Comparison of ENCODE assay signal across 8 mouse cellular contexts in the genomic region with DNA sequence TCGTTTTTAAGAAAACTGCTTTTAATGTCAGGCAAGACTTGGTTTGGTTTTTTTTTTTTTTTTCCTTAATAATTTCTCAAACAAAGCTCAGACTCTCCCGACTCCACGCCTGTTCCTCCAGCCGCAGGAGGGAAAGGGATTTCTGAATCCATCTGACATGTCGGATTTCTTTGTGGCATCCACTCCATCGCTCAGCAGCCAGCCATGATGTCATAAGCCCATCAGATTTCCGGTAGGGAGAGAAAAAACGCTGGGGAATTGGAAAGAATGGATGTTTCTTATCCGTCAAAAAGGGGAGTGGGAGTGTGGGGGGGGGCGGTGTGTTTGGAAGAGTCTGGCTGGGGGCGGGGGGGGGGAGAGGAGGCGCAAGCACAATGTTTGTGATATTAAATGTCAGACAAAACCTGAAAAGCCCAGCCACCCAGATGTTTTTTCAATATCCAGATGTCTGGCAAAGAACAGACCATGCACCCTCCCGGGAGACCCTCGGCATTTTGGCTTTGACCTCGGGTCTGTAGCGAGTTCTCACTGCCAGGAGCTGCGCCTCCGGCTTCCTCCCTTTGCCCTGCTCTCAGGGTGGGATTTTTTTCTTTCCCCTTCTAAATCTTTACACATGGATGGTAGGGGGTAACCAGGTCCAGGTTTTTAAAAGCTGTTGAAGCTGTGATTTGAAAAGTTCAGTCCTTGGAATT. TPM values are rescaled to one million over a fixed set of nuclear protein-coding genes. Genes with fewer than 3 reads are reported as not detected.
DNase-seq lines count a peak whose midpoint lies in the region; ATAC-seq and TF ChIP-seq lines count a peak whose summit lies in the region.

No protein-coding gene starts in this region.

- no peak overlapping the region for H3K9ac ChIP-seq in kidney, embryonic 16.5 days (replicated peaks; ENCODE audit: low read length)
- H3K9ac ChIP-seq in forebrain, embryonic 16.5 days (replicated peaks; ENCODE audit: low read depth, low read length), result peak overlapping the region; percentile 36
- peak overlapping the region; percentile 29; the same call in 1 of the 2 replicates for H3K9ac ChIP-seq in hindbrain, embryonic 11.5 days (ENCODE audit: low read depth, low read length)

- peak overlapping the region; percentile 9; the same call in 1 of the 2 replicates for H3K4me3 ChIP-seq in kidney, embryonic 16.5 days (ENCODE audit: low read length)
- peak overlapping the region; percentile 20 for H3K4me3 ChIP-seq in forebrain, embryonic 16.5 days (replicated peaks; ENCODE audit: low read length)
- H3K4me3 ChIP-seq in hindbrain, embryonic 11.5 days (ENCODE audit: low read depth, low read length), result no peak overlapping the region
- H3K4me3 ChIP-seq in myocyte, result no peak overlapping the region

- H3K27me3 ChIP-seq in kidney, embryonic 16.5 days (ENCODE audit: insufficient read depth, low read length), result peaks cover 12% of the 10 kb centered on the region
- no peaks in the 10 kb centered on the region for H3K27me3 ChIP-seq in forebrain, embryonic 16.5 days (replicated peaks; ENCODE audit: control insufficient read depth, insufficient read depth, low read length)
- peaks cover 33% of the 10 kb centered on the region for H3K27me3 ChIP-seq in hindbrain, embryonic 11.5 days (ENCODE audit: control insufficient read depth, insufficient read depth, low read length)
- H3K27me3 ChIP-seq in myocyte (ENCODE audit: control insufficient read depth, insufficient read depth, insufficient read length), result peaks cover 78% of the 10 kb centered on the region

- TF ChIP-seq POLR2A in myocyte (IDR thresholded peaks at IDR 0.05; ENCODE audit: insufficient read length, low read depth), result no peak

- no peaks in the 10 kb centered on the region for H3K9me3 ChIP-seq in kidney, embryonic 16.5 days (ENCODE audit: low read length)
- H3K9me3 ChIP-seq in forebrain, embryonic 16.5 days (ENCODE audit: control insufficient read depth, low read length), result no peaks in the 10 kb centered on the region
- H3K9me3 ChIP-seq in hindbrain, embryonic 11.5 days (ENCODE audit: control insufficient read depth, low read length), result no peaks in the 10 kb centered on the region

- H3ac ChIP-seq in myocyte (ENCODE audit: control insufficient read depth, insufficient read length), result no peak overlapping the region

- H3K4me1 ChIP-seq in kidney, embryonic 16.5 days (ENCODE audit: insufficient read depth, low read length), result peaks cover 46% of the 10 kb centered on the region
- H3K4me1 ChIP-seq in forebrain, embryonic 16.5 days (replicated peaks; ENCODE audit: control insufficient read depth, insufficient read depth, low read length), result peaks cover 64% of the 10 kb centered on the region
- peaks cover 14% of the 10 kb centered on the region for H3K4me1 ChIP-seq in hindbrain, embryonic 11.5 days (replicated peaks; ENCODE audit: control insufficient read depth, insufficient read depth, low read length)

- WGBS in kidney, embryonic 16.5 days, result 11% methylated on average over 17 of the region's 18 CpGs
- under 1% methylated on average over 16 of the region's 18 CpGs for WGBS in forebrain, embryonic 16.5 days
- WGBS in hindbrain, embryonic 11.5 days, result 7% methylated on average over 18 of the region's 18 CpGs

- ATAC-seq in kidney, embryonic 16.5 days (ENCODE audit: low FRiP score, low TSS enrichment), result no peak
- 0 out of 2 replicates have a peak, but pooled peaks have one; percentile 10 for ATAC-seq in forebrain, embryonic 16.5 days
- no peak for ATAC-seq in hindbrain, embryonic 11.5 days (ENCODE audit: low FRiP score)

- DNase-seq in kidney, postnatal 14 days, result no peak
- peak; percentile 54 for DNase-seq in hindbrain, embryonic 11.5 days (ENCODE audit: low spot score)
- DNase-seq in layer of hippocampus, adult 11-12 months (ENCODE audit: low spot score), result no peak
- no peak for DNase-seq in cerebellum, postnatal 4 days (ENCODE audit: low spot score in 2 of 2)
- DNase-seq in urinary bladder, adult 2 months (ENCODE audit: low spot score), result no peak

- H3K36me3 ChIP-seq in kidney, embryonic 16.5 days (ENCODE audit: insufficient read depth, low read length), result no peaks in the 10 kb centered on the region
- no peaks in the 10 kb centered on the region for H3K36me3 ChIP-seq in forebrain, embryonic 16.5 days (ENCODE audit: control insufficient read depth, insufficient read depth)
- no peaks in the 10 kb centered on the region for H3K36me3 ChIP-seq in hindbrain, embryonic 11.5 days (ENCODE audit: control insufficient read depth, insufficient read depth, low read length)
- no peaks in the 10 kb centered on the region for H3K36me3 ChIP-seq in myocyte (ENCODE audit: control insufficient read depth, insufficient read depth)

- H3K27ac ChIP-seq in kidney, embryonic 16.5 days (ENCODE audit: low read length), result peak overlapping the region; percentile 35; the same call in 1 of the 2 replicates
- peak overlapping the region; percentile 86 for H3K27ac ChIP-seq in forebrain, embryonic 16.5 days (ENCODE audit: low read length)
- peak overlapping the region; percentile 76; the same call in 1 of the 2 replicates for H3K27ac ChIP-seq in hindbrain, embryonic 11.5 days (ENCODE audit: low read depth, low read length)

- no peaks in the 10 kb centered on the region for H3K79me2 ChIP-seq in myocyte (ENCODE audit: control insufficient read depth, insufficient read depth)

- H3K4me2 ChIP-seq in kidney, embryonic 16.5 days (replicated peaks; ENCODE audit: low read depth, low read length), result peak overlapping the region; percentile 34
- peak overlapping the region; percentile 47 for H3K4me2 ChIP-seq in forebrain, embryonic 16.5 days (ENCODE audit: low read length)
- peak overlapping the region; percentile 31 for H3K4me2 ChIP-seq in hindbrain, embryonic 11.5 days (replicated peaks; ENCODE audit: low read depth, low read length)
- H3K4me2 ChIP-seq in myocyte (ENCODE audit: low read depth), result peak overlapping the region; percentile 51

TF ChIP-seq in myocyte, 11 proteins besides CTCF, POLR2A, EP300 and RAD21:
- TF ChIP-seq MAX (IDR thresholded peaks at IDR 0.05; ENCODE audit: low read depth), result no peak
- no peak for TF ChIP-seq POLR2AphosphoS2 (IDR thresholded peaks at IDR 0.05; ENCODE audit: insufficient read length, low read depth)
- no peak for TF ChIP-seq CEBPB (IDR thresholded peaks at IDR 0.05; ENCODE audit: insufficient read depth, poor library complexity, severe bottlenecking)
- no peak for TF ChIP-seq TCF3 (IDR thresholded peaks at IDR 0.05; ENCODE audit: insufficient read length, low read depth)
- no peak for TF ChIP-seq TCF12 (IDR thresholded peaks at IDR 0.05; ENCODE audit: insufficient read depth, poor library complexity, severe bottlenecking)
- TF ChIP-seq MYOG (IDR thresholded peaks at IDR 0.05; ENCODE audit: control insufficient read depth in 1 of 3, insufficient read depth in 1 of 3, insufficient read length in 2 of 3, low read depth in 2 of 3), result no peak
- TF ChIP-seq SRF (IDR thresholded peaks at IDR 0.05; ENCODE audit: control insufficient read depth, insufficient read length, low read depth), result no peak

RNA-seq across cellular contexts. Expression of a gene that starts 4.8 kb away (rescaled TPM):
- 7.3 and 8.3 TPM in 2 replicates for polyA plus RNA-seq in kidney, embryonic 16.5 days (2015; fragmentation: Nextera tagmentation; extraction: Ambion mirVana)
- 18.3 and 18.6 TPM in 2 replicates for polyA plus RNA-seq in forebrain, embryonic 16.5 days (2015; fragmentation: Nextera tagmentation; extraction: Ambion mirVana)
- polyA plus RNA-seq in hindbrain, embryonic 11.5 days (2014; fragmentation: Nextera tagmentation; extraction: Ambion mirVana), result 12.6 and 14.8 TPM in 2 replicates
- polyA plus RNA-seq in myocyte (2012; fragmentation: generic; extraction: Trizol), result 11.1 TPM
- polyA plus RNA-seq in urinary bladder, adult 2 months (2012; rRNA removed), result 15.0 and 21.0 TPM in 2 replicates

RNA-seq across cellular contexts. Expression of a gene that starts 50.2 kb away (rescaled TPM):
- polyA plus RNA-seq in kidney, embryonic 16.5 days (2015; fragmentation: Nextera tagmentation; extraction: Ambion mirVana), result 2.6 and 3.3 TPM in 2 replicates
- 1.5 and 1.7 TPM in 2 replicates for polyA plus RNA-seq in forebrain, embryonic 16.5 days (2015; fragmentation: Nextera tagmentation; extraction: Ambion mirVana)
- 2.1 and 2.3 TPM in 2 replicates for polyA plus RNA-seq in hindbrain, embryonic 11.5 days (2014; fragmentation: Nextera tagmentation; extraction: Ambion mirVana)
- not detected for polyA plus RNA-seq in myocyte (2012; fragmentation: generic; extraction: Trizol)
- 4.6 and 5.0 TPM in 2 replicates for polyA plus RNA-seq in urinary bladder, adult 2 months (2012; rRNA removed)

Comparison
In these comparisons a context has a peak if more than half of its experiments do, and no peak if none do; other contexts are left out.
1. H3K27ac ChIP-seq: peak in every context shown above with its lines; median percentile 86 in forebrain, embryonic 16.5 days; 76 in hindbrain, embryonic 11.5 days; 35 in kidney, embryonic 16.5 days.
2. H3K4me3 ChIP-seq: peak in kidney, embryonic 16.5 days (single experiment) and forebrain, embryonic 16.5 days (single experiment); none in hindbrain, embryonic 11.5 days (single experiment) and myocyte (single experiment).
3. Peak in every context shown above with its lines, with median percentiles within 50 percentile points of each other: H3K4me2 ChIP-seq.